Mouse (Mus musculus) CH12.LX (cell line): ENCODE data around the gene Apex1. TPM values are rescaled to one million over a fixed set of nuclear protein-coding genes. Genes with fewer than 3 reads are reported as not detected.

ENCODE experiments used
- DNase-seq: peaks from one replicate; pipeline ENCODE4 v3.0.0-alpha.2; 2013; ENCODE audit errors: extremely low read depth
- H3K27ac ChIP-seq: 2 replicates; pipeline ENCODE4 v1.5.1; 2012; ENCODE audit warnings: low read depth, mild to moderate bottlenecking, control low read depth, moderate library complexity; ENCODE audit not compliant: insufficient read depth
- H3K27me3 ChIP-seq: replicated peaks from 2 replicates; pipeline ENCODE3; 2012; ENCODE audit warnings: inconsistent platforms
- H3K36me3 ChIP-seq, 2 experiments: replicated peaks in 1 of 2; 2 replicates each; pipeline versions ENCODE3 to v1.6.1; 2012; ENCODE audit warnings: inconsistent platforms in 1 of 2, low read length in 1 of 2, mild to moderate bottlenecking in 1 of 2, mixed read lengths in 1 of 2, moderate library complexity in 1 of 2; ENCODE audit not compliant: control insufficient read depth in 1 of 2, insufficient read depth in 1 of 2
- H3K4me1 ChIP-seq, 2 experiments: 2 replicates each; pipeline ENCODE4 v1.6.1; 2012; ENCODE audit warnings: inconsistent platforms in 1 of 2, moderate library complexity in 1 of 2; ENCODE audit not compliant: insufficient read depth in 2 of 2, control insufficient read depth in 1 of 2
- H3K4me2 ChIP-seq: 2 replicates; pipeline ENCODE4 v1.6.1; 2012; ENCODE audit warnings: low read depth, mild to moderate bottlenecking, control low read depth; ENCODE audit not compliant: poor library complexity, insufficient read depth, severe bottlenecking
- H3K4me3 ChIP-seq, 3 experiments: fragments of 150-350 bp in 1 of 3; sonication (generic) in 1 of 3; replicated peaks in 1 of 3; 2 replicates each; pipeline versions ENCODE3 to v1.5.1; 2011 to 2012; ENCODE audit warnings: low read depth in 2 of 3, low read length in 2 of 3, mild to moderate bottlenecking in 2 of 3, moderate library complexity in 2 of 3, control low read depth in 1 of 3, improper control_type of control experiment in 1 of 3, inconsistent platforms in 1 of 3, mixed read lengths in 1 of 3; ENCODE audit not compliant: poor library complexity in 1 of 3
- H3K79me2 ChIP-seq: replicated peaks from 2 replicates; pipeline ENCODE4 v1.6.1; 2012; ENCODE audit warnings: mild to moderate bottlenecking, moderate library complexity; ENCODE audit not compliant: control insufficient read depth, poor library complexity, insufficient read depth, severe bottlenecking; ENCODE audit errors: extremely low read depth
- H3K9ac ChIP-seq: 2 replicates; pipeline ENCODE4 v1.6.1; 2012; ENCODE audit warnings: low read depth, mild to moderate bottlenecking, control low read depth, moderate library complexity; ENCODE audit not compliant: insufficient read depth
- H3K9me3 ChIP-seq: replicated peaks from 2 replicates; pipeline ENCODE3; 2012; ENCODE audit warnings: low read length, inconsistent platforms, mixed read lengths
- BHLHE40 ChIP-seq: IDR thresholded peaks from 2 replicates; pipeline ENCODE4 v1.6.1; 2011; ENCODE audit warnings: mild to moderate bottlenecking, low read depth, low read length, improper control_type of control experiment
- CHD1 ChIP-seq: IDR thresholded peaks from 2 replicates; pipeline ENCODE4 v1.6.1; 2012; ENCODE audit warnings: low read depth, low read length, improper control_type of control experiment, inconsistent platforms
- CHD2 ChIP-seq: IDR thresholded peaks from 2 replicates; pipeline ENCODE4 v1.6.1; 2011; ENCODE audit warnings: low read length, improper control_type of control experiment
- CTCF ChIP-seq, 2 experiments: IDR thresholded peaks in 1 of 2; conservative IDR thresholded peaks in 1 of 2; 2 replicates each; pipeline ENCODE4 v1.5.1; 2011 to 2012; ENCODE audit warnings: low read depth in 2 of 2, low read length in 2 of 2, improper control_type of control experiment in 1 of 2, inconsistent platforms in 1 of 2, mild to moderate bottlenecking in 1 of 2, moderate library complexity in 1 of 2
- E2F4 ChIP-seq: IDR thresholded peaks from 2 replicates; pipeline ENCODE4 v1.6.1; 2011; ENCODE audit warnings: low read depth, low read length, improper control_type of control experiment; ENCODE audit not compliant: insufficient replicate concordance
- ELF1 ChIP-seq: IDR thresholded peaks from 2 replicates; pipeline ENCODE4 v1.6.1; 2014; ENCODE audit warnings: low read depth, mild to moderate bottlenecking, inconsistent platforms, low read length, improper control_type of control experiment
- EP300 ChIP-seq: IDR thresholded peaks from 2 replicates; pipeline ENCODE4 v1.6.1; 2011; ENCODE audit warnings: low read length, improper control_type of control experiment
- HCFC1 ChIP-seq: IDR thresholded peaks from 2 replicates; pipeline ENCODE4 v1.6.1; 2012; ENCODE audit warnings: low read depth, mild to moderate bottlenecking, inconsistent platforms, low read length, improper control_type of control experiment
- IRF4 ChIP-seq: IDR thresholded peaks from 2 replicates; pipeline ENCODE4 v1.6.1; 2014; ENCODE audit warnings: low read depth, mild to moderate bottlenecking, inconsistent platforms, low read length, improper control_type of control experiment
- JUN ChIP-seq: IDR thresholded peaks from 2 replicates; pipeline ENCODE4 v1.6.1; 2011; ENCODE audit warnings: low read depth, mild to moderate bottlenecking, low read length, improper control_type of control experiment, moderate library complexity; ENCODE audit not compliant: insufficient read depth
- JUND ChIP-seq: conservative IDR thresholded peaks from 2 replicates; pipeline ENCODE4 v1.6.1; 2011; ENCODE audit warnings: low read depth, low read length, improper control_type of control experiment
- KAT2A ChIP-seq: IDR thresholded peaks from 2 replicates; pipeline ENCODE4 v1.6.1; 2012; ENCODE audit warnings: low read length, improper control_type of control experiment, inconsistent platforms; ENCODE audit not compliant: insufficient replicate concordance
- MAFK ChIP-seq: IDR thresholded peaks from 2 replicates; pipeline ENCODE4 v1.6.1; 2011; ENCODE audit warnings: low read length, improper control_type of control experiment; ENCODE audit not compliant: insufficient replicate concordance
- MAX ChIP-seq: IDR thresholded peaks from 2 replicates; pipeline ENCODE4 v1.6.1; 2011; ENCODE audit warnings: low read length, improper control_type of control experiment
- MAZ ChIP-seq: IDR thresholded peaks from 2 replicates; pipeline ENCODE4 v1.6.1; 2012; ENCODE audit warnings: low read depth, mild to moderate bottlenecking, inconsistent platforms, low read length, improper control_type of control experiment, moderate library complexity
- MEF2A ChIP-seq: IDR thresholded peaks from 2 replicates; pipeline ENCODE4 v1.6.1; 2014; ENCODE audit warnings: low read depth, mild to moderate bottlenecking, inconsistent platforms, low read length, improper control_type of control experiment, borderline replicate concordance
- MXI1 ChIP-seq: IDR thresholded peaks from 2 replicates; pipeline ENCODE4 v1.6.1; 2011; ENCODE audit warnings: mild to moderate bottlenecking, low read depth, low read length, improper control_type of control experiment
- NRF1 ChIP-seq: IDR thresholded peaks from 2 replicates; pipeline ENCODE4 v1.6.1; 2014; ENCODE audit warnings: low read depth, mild to moderate bottlenecking, inconsistent platforms, low read length, improper control_type of control experiment, moderate library complexity
- PAX5 ChIP-seq: IDR thresholded peaks from 2 replicates; pipeline ENCODE4 v1.6.1; 2012; ENCODE audit warnings: low read length, inconsistent platforms, mixed read lengths
- POLR2AphosphoS2 ChIP-seq: IDR thresholded peaks from 2 replicates; pipeline ENCODE4 v1.6.1; 2011; ENCODE audit warnings: low read depth, low read length, improper control_type of control experiment
- RAD21 ChIP-seq: IDR thresholded peaks from 2 replicates; pipeline ENCODE4 v1.6.1; 2011; ENCODE audit warnings: low read depth, mild to moderate bottlenecking, low read length, improper control_type of control experiment, moderate library complexity
- RCOR1 ChIP-seq: conservative IDR thresholded peaks from 2 replicates; pipeline ENCODE4 v1.6.1; 2012; ENCODE audit warnings: low read depth, mild to moderate bottlenecking, inconsistent platforms, low read length, improper control_type of control experiment
- SIN3A ChIP-seq: IDR thresholded peaks from 2 replicates; pipeline ENCODE4 v1.6.1; 2012; ENCODE audit warnings: low read length, improper control_type of control experiment, inconsistent platforms
- SMC3 ChIP-seq: IDR thresholded peaks from 2 replicates; pipeline ENCODE4 v1.6.1; 2011; ENCODE audit warnings: low read depth, low read length, improper control_type of control experiment
- TBP ChIP-seq: conservative IDR thresholded peaks from 2 replicates; pipeline ENCODE4 v1.6.1; 2011; ENCODE audit warnings: low read depth, low read length, improper control_type of control experiment
- TCF12 ChIP-seq: IDR thresholded peaks from 2 replicates; pipeline ENCODE4 v1.6.1; 2014; ENCODE audit warnings: low read depth, mild to moderate bottlenecking, inconsistent platforms, low read length, improper control_type of control experiment
- UBTF ChIP-seq: IDR thresholded peaks from 2 replicates; pipeline ENCODE4 v1.6.1; 2012; ENCODE audit warnings: low read depth, mild to moderate bottlenecking, inconsistent platforms, low read length, improper control_type of control experiment, moderate library complexity
- USF1 ChIP-seq: IDR thresholded peaks from 2 replicates; pipeline ENCODE4 v1.6.1; 2014; ENCODE audit warnings: low read depth, mild to moderate bottlenecking, inconsistent platforms, low read length, improper control_type of control experiment
- USF2 ChIP-seq: conservative IDR thresholded peaks from 2 replicates; pipeline ENCODE4 v1.6.1; 2011; ENCODE audit warnings: low read depth, low read length, improper control_type of control experiment
- ZKSCAN1 ChIP-seq: IDR thresholded peaks from 2 replicates; pipeline ENCODE4 v1.6.1; 2012; ENCODE audit warnings: low read depth, inconsistent platforms, low read length, improper control_type of control experiment, borderline replicate concordance
- ZMIZ1 ChIP-seq: IDR thresholded peaks from 2 replicates; pipeline ENCODE4 v1.6.1; 2012; ENCODE audit warnings: low read depth, mild to moderate bottlenecking, inconsistent platforms, low read length, improper control_type of control experiment
- dilution Hi-C: fragments of 300-500 bp; cut with MboI; formaldehyde crosslinking; loops from 2 replicates; pipeline ENCODE4 v1.14.3; 2020; ENCODE audit warnings: low sequenced_read_pairs; ENCODE audit not compliant: extremely low pct_unique_long_range_greater_than_20kb, extremely low pct_ligation_motif_present
- in situ Hi-C: fragments of 300-500 bp; cut with MboI; formaldehyde crosslinking; loops from 3 replicates; pipeline ENCODE4 v1.14.3; 2019; ENCODE audit warnings: low sequenced_read_pairs, low pct_ligation_motif_present, low pct_unique_long_range_greater_than_20kb, mixed read lengths
- polyA plus RNA-seq: library from polyadenylated mRNA; unstranded; fragments of >175 nt; gene quantifications from 2 replicates; pipeline ENCODE4 v1.2.1, GENCODE M21; 2012; ENCODE audit warnings: low read depth; ENCODE audit not compliant: insufficient read length
- total RNA-seq, 2 experiments: library from RNA; depleted of rRNA; stranded (reverse); fragments of 300-350 nt in 1 of 2; fragments of >200 nt in 1 of 2; gene quantifications; 2 replicates each; pipeline ENCODE4 v1.2.3; 2012 to 2014

Apex1 gene
- total and polyA plus RNA-seq, 3 experiments = 178 to 427 (median 353) TPM

GRCm38 (mm10) chr14:50975001-50975400 lies 50.2 kb downstream of the Apex1 start:
- in situ Hi-C loops = no loop called here
- no peak for DNase-seq
- Histone ChIP-seq H3K27me3 (no peaks in the 10 kb centered on the region), H3K4me2 (no peak overlapping the region), H3K9ac (no peak overlapping the region), H3K27ac (no peak overlapping the region), H3K79me2 (no peaks in the 10 kb centered on the region), H3K36me3 (no peaks in the 10 kb centered on the region), H3K9me3 (no peaks in the 10 kb centered on the region), H3K4me1 (peaks cover 5 to 32% of the 10 kb centered on the region in 2 experiments), H3K4me3 (no peak overlapping the region)
- TF ChIP-seq USF1 (no peak), TBP (no peak), MAX (no peak), MAFK (no peak), MXI1 (no peak), PAX5 (no peak), TCF12 (no peak), SIN3A (no peak), JUND (no peak), USF2 (no peak), MAZ (no peak), RCOR1 (no peak), E2F4 (no peak), RAD21 (no peak), JUN (no peak), CHD1 (no peak), CHD2 (no peak)
- dilution Hi-C loops = no loop called here

- peak; percentile 46 for DNase-seq
- Histone ChIP-seq H3K9ac (peak overlapping the region; percentile 36), H3K9me3 (no peaks in the 10 kb centered on the region), H3K79me2 (no peaks in the 10 kb centered on the region), H3K4me2 (peak overlapping the region; percentile 45), H3K27me3 (no peaks in the 10 kb centered on the region), H3K4me3 (no peak overlapping the region), H3K36me3 (no peaks in the 10 kb centered on the region), H3K4me1 (peaks cover 0 to 25% of the 10 kb centered on the region in 2 experiments; a peak in 2 of 4 replicates), H3K27ac (no peak overlapping the region)
- dilution Hi-C loops = no loop called here
- in situ Hi-C loops = no loop called here
- TF ChIP-seq NRF1 (no peak), CHD2 (peak; percentile 63), MAFK (no peak), TCF12 (no peak), TBP (0 out of 2 replicates have a peak, but pooled peaks have one; percentile 34), PAX5 (no peak), POLR2AphosphoS2 (no peak), UBTF (no peak), MEF2A (no peak), BHLHE40 (peak; percentile 59; the same call in 1 of the 2 replicates), ZKSCAN1 (no peak), IRF4 (peak; percentile 18; the same call in 1 of the 2 replicates), ZMIZ1 (no peak), JUND (no peak), SIN3A (0 out of 2 replicates have a peak, but pooled peaks have one; percentile 26), SMC3 (peak; percentile 23; the same call in 1 of the 2 replicates), EP300 (peak; percentile 55), MAZ (no peak), MAX (0 out of 2 replicates have a peak, but pooled peaks have one; percentile 35), CTCF (conservative IDR thresholded peaks at IDR 0.05 in 1 of 2, IDR thresholded peaks at IDR 0.05 in 1 of 2; ENCODE audit: low read depth in 2 of 2, low read length in 2 of 2) (peak in 1 of 2 experiments; percentile 46; a peak in 2 of 4 replicates), RCOR1 (no peak), ELF1 (peak; percentile 38; the same call in 1 of the 2 replicates), HCFC1 (no peak), KAT2A (no peak), JUN (no peak), USF2 (no peak)
These were observed 51.9 kb downstream of the Apex1 start for GRCm38 (mm10) chr14:50976674-50977073.
